Mouse (Mus musculus) liver, embryonic 11.5 days (tissue): ENCODE measurements at regions not wholly inside any gene's neighbourhood (a gene's known extent, or its start where the extent isn't known, plus 50 kb on each side); places are given as distances from the start of the nearest gene placed in this dataset.

Experiments
- ATAC-seq: fragments of 200-750 bp; cut with Nextera tagmentation; replicated peaks from 2 replicates; pipeline ENCODE4 v1.8.0; 2017; ENCODE audit warnings: moderate number of reproducible peaks, mild to moderate bottlenecking, moderate TSS enrichment, moderate library complexity; ENCODE audit not compliant: low FRiP score
- DNase-seq: peaks from one replicate; pipeline ENCODE4 v3.0.0-alpha.2; 2017; ENCODE audit warnings: low spot score
- H3K27ac ChIP-seq: fragments of 300-500 bp; sonication (generic); 2 replicates; pipeline ENCODE4 v1.5.1; 2014; ENCODE audit warnings: mild to moderate bottlenecking, low read depth, low read length, control low read depth
- H3K27me3 ChIP-seq: fragments of 300-500 bp; sonication (generic); replicated peaks from 2 replicates; pipeline ENCODE4 v1.6.1; 2014; ENCODE audit warnings: low read length, mixed read lengths; ENCODE audit not compliant: control insufficient read depth, insufficient read depth
- H3K36me3 ChIP-seq: fragments of 300-500 bp; sonication (generic); 2 replicates; pipeline ENCODE4 v1.6.1; 2014; ENCODE audit warnings: mild to moderate bottlenecking, low read length, moderate library complexity, mixed read lengths; ENCODE audit not compliant: control insufficient read depth, insufficient read depth
- H3K4me1 ChIP-seq: fragments of 300-500 bp; sonication (generic); replicated peaks from 2 replicates; pipeline ENCODE4 v1.6.1; 2014; ENCODE audit warnings: low read length, mixed read lengths; ENCODE audit not compliant: control insufficient read depth, insufficient read depth
- H3K4me2 ChIP-seq: fragments of 300-500 bp; sonication (generic); 2 replicates; pipeline ENCODE4 v1.6.1; 2014; ENCODE audit warnings: mild to moderate bottlenecking, control low read depth, moderate library complexity
- H3K4me3 ChIP-seq: fragments of 300-500 bp; sonication (generic); 2 replicates; pipeline ENCODE4 v1.5.1; 2014; ENCODE audit warnings: low read depth, low read length, control low read depth
- H3K9ac ChIP-seq: fragments of 300-500 bp; sonication (generic); 2 replicates; pipeline ENCODE4 v1.6.1; 2014; ENCODE audit warnings: low read depth, low read length, control low read depth
- H3K9me3 ChIP-seq: fragments of 300-500 bp; sonication (generic); 2 replicates; pipeline ENCODE4 v1.6.1; 2016; ENCODE audit warnings: low read length, inconsistent platforms, mixed read lengths; ENCODE audit not compliant: control insufficient read depth
- WGBS: fragments of 180-500 bp; shearing (Covaris S2); extraction: QIAGEN DNeasy Blood & Tissue Kit; methylation state at CpG from one replicate; pipeline ENCODE4 v1.1.7; 2014; 5-methylcytosine and 5-hydroxymethylcytosine counted together

DNA sequence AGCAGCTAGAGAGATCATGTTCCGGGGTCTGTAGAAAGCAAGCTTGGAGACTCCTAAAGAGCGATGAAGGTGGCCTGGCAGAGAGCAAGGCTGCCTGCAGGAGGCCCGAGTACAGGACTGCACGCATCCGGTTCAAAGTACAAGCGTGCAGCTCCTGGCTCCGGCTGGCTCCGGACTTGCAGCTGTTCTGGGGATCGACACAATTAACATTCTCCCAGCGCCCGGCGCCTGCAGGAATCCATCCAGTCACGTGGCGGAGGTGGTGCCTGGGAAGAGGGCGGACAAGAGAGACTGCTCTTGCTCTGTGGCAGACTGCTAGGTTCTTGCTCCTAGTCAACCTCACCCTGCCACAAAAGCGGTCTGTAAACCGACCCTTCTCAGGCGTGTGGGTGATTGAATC, 86.9 kb downstream of the Bdh1 start:
- Histone ChIP-seq H3K36me3 (no peaks in the 10 kb centered on the region), H3K4me1 (peaks cover 23% of the 10 kb centered on the region), H3K4me2 (peak overlapping the region; percentile 58), H3K9ac (no peak overlapping the region; the same call in 1 of the 2 replicates), H3K27me3 (no peaks in the 10 kb centered on the region), H3K9me3 (no peaks in the 10 kb centered on the region), H3K27ac (peak overlapping the region; percentile 46; the same call in 1 of the 2 replicates), H3K4me3 (no peak overlapping the region; the same call in 1 of the 2 replicates)
- peak; percentile 50 for ATAC-seq
- WGBS, result 11% methylated on average over 18 of the region's 18 CpGs
- DNase-seq, result peak; percentile 74

GRCm38 (mm10) chr16:31510097-31510496, 88.0 kb downstream of the Bdh1 start:
- ATAC-seq, result no peak

DNA sequence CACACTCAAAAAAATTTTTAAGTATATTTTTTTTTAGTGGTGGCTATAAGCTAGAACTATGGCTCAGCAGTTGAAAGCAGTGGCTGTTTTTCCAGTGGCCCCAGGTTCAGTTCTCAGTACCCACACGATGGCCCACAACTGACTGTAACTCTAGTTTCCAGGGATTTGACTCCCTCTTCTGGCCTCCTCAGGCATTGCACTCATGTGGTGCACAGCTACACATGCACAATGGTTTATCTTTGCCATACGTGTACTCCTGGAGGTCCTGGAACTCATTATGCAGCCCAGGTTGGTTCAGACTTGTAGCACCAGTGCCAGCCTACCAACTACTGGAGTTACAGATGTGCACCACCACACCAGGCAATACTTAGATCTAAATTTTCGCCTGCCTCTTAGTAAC, 96.7 kb downstream of the Bdh1 start:
- no peaks in the 10 kb centered on the region for H3K4me1 ChIP-seq
- no peak overlapping the region for H3K27ac ChIP-seq
- H3K4me2 ChIP-seq, result no peak overlapping the region
- no peak overlapping the region for H3K9ac ChIP-seq
- no peaks in the 10 kb centered on the region for H3K9me3 ChIP-seq
- no peak overlapping the region for H3K4me3 ChIP-seq
- ATAC-seq (no peak), DNase-seq (no peak)
- no peaks in the 10 kb centered on the region for H3K36me3 ChIP-seq
- no peaks in the 10 kb centered on the region for H3K27me3 ChIP-seq
- WGBS, result 89% methylated on average over 3 of the region's 3 CpGs

More at GRCm38 (mm10) chr16:31510097-31510496, 88.0 kb downstream of the Bdh1 start:
- peaks cover 23% of the 10 kb centered on the region for H3K4me1 ChIP-seq
- 76% methylated on average over 8 of the region's 8 CpGs for WGBS
- H3K27me3 ChIP-seq, result no peaks in the 10 kb centered on the region
- no peaks in the 10 kb centered on the region for H3K36me3 ChIP-seq
- no peak for DNase-seq
- H3K4me2 ChIP-seq, result no peak overlapping the region
- no peak overlapping the region for H3K9ac ChIP-seq
- no peak overlapping the region for H3K27ac ChIP-seq
- no peaks in the 10 kb centered on the region for H3K9me3 ChIP-seq
- no peak overlapping the region for H3K4me3 ChIP-seq

GRCm38 (mm10) chr16:31520081-31520480, 98.0 kb downstream of the Bdh1 start:
- no peak overlapping the region for H3K9ac ChIP-seq
- H3K4me1 ChIP-seq, result no peaks in the 10 kb centered on the region
- no peak overlapping the region for H3K4me3 ChIP-seq
- no peaks in the 10 kb centered on the region for H3K9me3 ChIP-seq
- H3K27ac ChIP-seq, result no peak overlapping the region
- no peaks in the 10 kb centered on the region; the same call in 1 of the 2 replicates for H3K27me3 ChIP-seq
- DNase-seq (no peak), ATAC-seq (no peak)
- WGBS, result 68% methylated on average over 9 of the region's 9 CpGs
- H3K4me2 ChIP-seq, result no peak overlapping the region
- H3K36me3 ChIP-seq, result no peaks in the 10 kb centered on the region

- Histone ChIP-seq H3K9ac (no peak overlapping the region), H3K9me3 (no peaks in the 10 kb centered on the region), H3K4me2 (no peak overlapping the region), H3K4me1 (no peaks in the 10 kb centered on the region), H3K4me3 (no peak overlapping the region), H3K27me3 (no peaks in the 10 kb centered on the region; the same call in 1 of the 2 replicates), H3K27ac (no peak overlapping the region), H3K36me3 (no peaks in the 10 kb centered on the region)
- ATAC-seq (no peak), DNase-seq (no peak)
- 66% methylated on average over 6 of the region's 6 CpGs for WGBS
Measured at GRCm38 (mm10) chr16:31521786-31522185, 99.7 kb downstream of the Bdh1 start.

DNA sequence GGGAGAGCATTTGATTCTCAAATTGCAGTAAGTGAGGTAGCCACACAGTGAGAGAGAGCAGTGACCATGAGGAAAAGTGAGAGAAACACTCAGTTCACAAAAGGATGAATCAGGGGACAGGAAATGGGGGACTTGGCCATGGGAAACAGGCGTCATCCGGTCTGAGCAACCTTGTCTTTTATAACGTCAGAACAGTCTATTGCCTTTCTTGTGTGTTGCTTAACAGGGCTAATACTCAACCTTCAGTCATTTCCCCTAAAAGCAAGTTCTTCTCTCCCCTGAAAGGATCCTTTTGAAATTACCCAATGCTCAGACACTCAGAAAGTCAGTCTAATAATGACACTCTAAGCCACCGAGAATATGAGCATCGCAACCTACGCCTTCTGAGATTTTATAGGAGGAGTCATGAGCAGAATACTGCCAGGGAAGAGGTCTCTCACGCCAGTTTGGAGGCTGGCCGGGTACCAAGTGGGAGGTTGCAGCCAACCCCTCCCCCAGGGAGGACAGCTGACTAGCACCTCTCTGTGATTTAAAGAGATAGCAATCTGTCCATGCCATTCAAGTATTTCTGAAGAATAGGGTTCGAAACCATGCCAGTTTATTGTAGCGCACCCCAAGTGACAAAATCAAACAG, 104.7 kb downstream of the Bdh1 start:
- DNase-seq (no peak), ATAC-seq (no peak)
- Histone ChIP-seq H3K9ac (no peak overlapping the region), H3K4me1 (no peaks in the 10 kb centered on the region), H3K4me3 (no peak overlapping the region), H3K4me2 (no peak overlapping the region), H3K27ac (no peak overlapping the region), H3K36me3 (no peaks in the 10 kb centered on the region), H3K9me3 (no peaks in the 10 kb centered on the region), H3K27me3 (no peaks in the 10 kb centered on the region; the same call in 1 of the 2 replicates)
- 61% methylated on average over 10 of the region's 10 CpGs for WGBS

DNA sequence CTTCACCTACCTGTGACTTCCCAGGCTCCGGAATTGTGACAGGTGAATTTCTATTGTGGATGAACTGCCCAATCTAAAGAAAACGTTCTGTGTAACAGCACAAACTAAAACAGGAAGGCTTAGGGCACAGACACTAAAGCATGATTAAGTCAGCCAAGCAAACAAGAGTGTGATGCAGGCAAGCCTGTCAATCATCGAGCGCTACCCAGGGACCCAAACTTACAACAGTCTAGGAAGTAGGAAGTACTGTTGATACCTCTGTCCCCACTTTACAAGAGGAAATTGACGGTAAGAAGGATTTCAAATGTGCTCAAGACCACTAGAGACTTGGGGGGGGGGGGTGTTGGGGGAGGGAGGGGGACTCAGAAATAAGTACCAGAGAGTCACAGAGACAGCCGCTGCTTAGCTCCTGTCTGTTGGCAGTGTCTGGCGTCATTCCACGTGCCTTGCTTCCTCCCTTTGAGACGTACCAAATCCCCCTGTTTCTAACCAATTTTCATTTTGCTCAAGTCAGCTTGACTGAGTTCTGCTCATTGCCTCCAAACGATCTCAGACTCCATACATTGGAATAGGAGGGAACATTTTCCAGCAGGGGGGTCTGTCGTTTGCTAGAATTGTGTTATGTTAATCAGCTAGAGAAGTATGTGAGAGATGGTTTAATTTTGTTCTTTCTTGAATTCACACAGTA, 106.7 kb downstream of the Bdh1 start:
- no peak overlapping the region for H3K27ac ChIP-seq
- no peak overlapping the region for H3K4me2 ChIP-seq
- no peaks in the 10 kb centered on the region; the same call in 1 of the 2 replicates for H3K27me3 ChIP-seq
- WGBS, result 51% methylated on average over 11 of the region's 11 CpGs
- no peak overlapping the region for H3K4me3 ChIP-seq
- no peak overlapping the region for H3K9ac ChIP-seq
- H3K36me3 ChIP-seq, result no peaks in the 10 kb centered on the region
- DNase-seq, result no peak
- no peaks in the 10 kb centered on the region for H3K9me3 ChIP-seq
- no peak for ATAC-seq
- peaks cover 18% of the 10 kb centered on the region for H3K4me1 ChIP-seq

DNA sequence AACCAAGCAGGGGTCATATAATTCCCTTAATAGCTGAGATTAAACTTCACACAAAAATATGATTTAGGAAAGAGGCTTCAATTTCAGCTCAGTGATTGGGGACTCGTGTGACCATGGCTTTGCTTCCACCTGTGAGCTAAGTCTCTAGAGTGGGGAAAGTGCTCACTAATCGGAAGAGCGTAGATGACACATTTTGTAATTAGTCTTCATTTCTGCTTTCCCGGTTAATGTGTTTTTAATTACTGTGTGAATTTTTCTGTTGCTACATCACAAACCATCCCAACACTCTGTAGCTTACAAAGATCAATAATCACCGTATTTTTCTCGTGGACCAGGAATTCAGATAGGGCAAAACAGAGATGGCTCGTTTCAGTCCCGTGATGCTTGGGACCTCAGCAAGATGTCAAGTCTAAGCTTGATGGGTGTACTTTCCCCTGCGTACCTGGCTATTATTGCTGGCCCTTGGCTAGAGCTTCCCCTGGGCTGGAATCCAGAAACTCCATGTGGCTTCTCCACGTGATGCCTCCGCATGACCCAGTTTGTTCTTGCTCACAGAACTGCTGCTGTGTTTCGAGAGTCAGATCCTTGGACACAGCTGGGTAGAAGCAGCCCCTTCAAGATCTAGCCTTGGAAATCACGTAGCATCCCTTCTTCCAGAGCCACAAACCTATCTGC, 107.3 kb downstream of the Bdh1 start:
- Histone ChIP-seq H3K27me3 (no peaks in the 10 kb centered on the region; the same call in 1 of the 2 replicates), H3K9me3 (no peaks in the 10 kb centered on the region), H3K27ac (no peak overlapping the region), H3K36me3 (no peaks in the 10 kb centered on the region), H3K4me1 (peaks cover 25% of the 10 kb centered on the region), H3K9ac (no peak overlapping the region), H3K4me2 (no peak overlapping the region), H3K4me3 (no peak overlapping the region)
- no peak for ATAC-seq
- WGBS, result 86% methylated on average over 13 of the region's 13 CpGs
- DNase-seq, result no peak
